Comparison of ENCODE assay signal across 7 mouse cellular contexts in genomic region chr5:75979108-75979507, GRCm38 (mm10). TPM values are rescaled to one million over a fixed set of nuclear protein-coding genes. Genes with fewer than 3 reads are reported as not detected.
DNase-seq lines count a peak whose midpoint lies in the region; ATAC-seq and TF ChIP-seq lines count a peak whose summit lies in the region.

No protein-coding gene starts in this region.

- no peaks in the 10 kb centered on the region for H3K9me3 ChIP-seq in hindbrain, postnatal 0 days (ENCODE audit: low read length)
- H3K9me3 ChIP-seq in midbrain, embryonic 12.5 days = no peaks in the 10 kb centered on the region

- peak overlapping the region; percentile 100 for H3K4me2 ChIP-seq in hindbrain, postnatal 0 days (ENCODE audit: low read depth, low read length)
- peak overlapping the region; percentile 99 for H3K4me2 ChIP-seq in midbrain, embryonic 12.5 days (replicated peaks)

- 14% methylated on average over 8 of the region's 8 CpGs for WGBS in hindbrain, postnatal 0 days
- 7% methylated on average over 8 of the region's 8 CpGs for WGBS in midbrain, embryonic 12.5 days

- peak overlapping the region; percentile 43; the same call in 1 of the 2 replicates for H3K4me3 ChIP-seq in embryonic fibroblast, embryonic 13.5 days (ENCODE audit: insufficient read depth, low read length)
- peak overlapping the region; percentile 66 for H3K4me3 ChIP-seq in hindbrain, postnatal 0 days (ENCODE audit: low read length)
- peak overlapping the region; percentile 65 for H3K4me3 ChIP-seq in midbrain, embryonic 12.5 days

- no peak; the same call in 1 of the 2 replicates for ATAC-seq in hindbrain, postnatal 0 days
- no peak for ATAC-seq in midbrain, embryonic 12.5 days (ENCODE audit: low FRiP score, low read depth)
- no peak for ATAC-seq in granulocyte monocyte progenitor cell, adult 5-6 weeks (replicated peaks; ENCODE audit: poor library complexity, severe bottlenecking)

- peaks cover 2% of the 10 kb centered on the region; the same call in 1 of the 2 replicates for H3K27me3 ChIP-seq in hindbrain, postnatal 0 days (ENCODE audit: insufficient read depth, low read length)
- peaks cover 66% of the 10 kb centered on the region for H3K27me3 ChIP-seq in midbrain, embryonic 12.5 days

- H3K9ac ChIP-seq in hindbrain, postnatal 0 days (replicated peaks; ENCODE audit: low read length) = no peak overlapping the region
- no peak overlapping the region for H3K9ac ChIP-seq in midbrain, embryonic 12.5 days (replicated peaks)

- H3K27ac ChIP-seq in embryonic fibroblast, embryonic 13.5 days (ENCODE audit: insufficient read depth, low read length) = no peak overlapping the region
- H3K27ac ChIP-seq in hindbrain, postnatal 0 days = no peak overlapping the region
- H3K27ac ChIP-seq in midbrain, embryonic 12.5 days (replicated peaks) = no peak overlapping the region

- TF ChIP-seq POLR2A in embryonic fibroblast, embryonic 13.5 days (IDR thresholded peaks at IDR 0.05; ENCODE audit: low read depth, low read length) = no peak

- no peaks in the 10 kb centered on the region for H3K36me3 ChIP-seq in hindbrain, postnatal 0 days (ENCODE audit: insufficient read depth, low read length)
- no peaks in the 10 kb centered on the region for H3K36me3 ChIP-seq in midbrain, embryonic 12.5 days

- peak; percentile 36 for DNase-seq in embryo, embryonic 10.5 days (ENCODE audit: low spot score)
- DNase-seq in hindbrain, postnatal 0 days (ENCODE audit: low spot score) = no peak
- no peak for DNase-seq in gastrocnemius, postnatal 25 days
- DNase-seq in layer of hippocampus, adult 9-11 months = no peak

- no peak for TF ChIP-seq CTCF in embryonic fibroblast, embryonic 13.5 days (IDR thresholded peaks at IDR 0.05; ENCODE audit: borderline replicate concordance, insufficient read depth, low read length)
- no peak for TF ChIP-seq CTCF in hindbrain, postnatal 0 days (IDR thresholded peaks at IDR 0.05; ENCODE audit: low read depth)

- H3K4me1 ChIP-seq in embryonic fibroblast, embryonic 13.5 days (ENCODE audit: control insufficient read depth, insufficient read depth, low read length) = no peaks in the 10 kb centered on the region
- 0 out of 2 replicates have a peak, but pooled peaks cover 5% of the 10 kb centered on the region for H3K4me1 ChIP-seq in hindbrain, postnatal 0 days (ENCODE audit: insufficient read depth, low read length)
- peaks cover 22% of the 10 kb centered on the region for H3K4me1 ChIP-seq in midbrain, embryonic 12.5 days

RNA-seq across cellular contexts. Expression of gene Kdr, which starts 0.8 kb away (rescaled TPM):
- 0.58 and 0.60 TPM in 2 replicates for polyA plus RNA-seq in embryonic fibroblast, embryonic 13.5 days (2011; ENCODE audit: insufficient read length, low read depth, missing spikeins)
- 20.1 and 24.6 TPM in 2 replicates for total RNA-seq in hindbrain, postnatal 0 days (2014; rRNA removed)
- polyA plus RNA-seq in hindbrain, postnatal 0 days (2015; fragmentation: Nextera tagmentation; extraction: Ambion mirVana) = 12.9 TPM in 2 replicates
- polyA plus RNA-seq in midbrain, embryonic 12.5 days (2016; fragmentation: Nextera tagmentation; extraction: Ambion mirVana) = 29.2 and 32.2 TPM in 2 replicates
- total RNA-seq in gastrocnemius, postnatal 25 days (2021) = 10 to 100 TPM; 13.7 to 19.4 TPM
- not detected in 2 replicates for total RNA-seq in granulocyte monocyte progenitor cell, adult 5-6 weeks (2014; fragmentation: Nextera tagmentation)
- 0.15 TPM in 1 of 2 replicates, not detected in the other for total RNA-seq in granulocyte monocyte progenitor cell, adult 5-6 weeks (2017)

Comparison
In these comparisons a context has a peak if more than half of its experiments do, and no peak if none do; other contexts are left out.
1. RNA of gene Kdr, which starts 0.8 kb away (total RNA-seq): 20.1 to 24.6 TPM in hindbrain, postnatal 0 days and 13.7 to 19.4 TPM in gastrocnemius, postnatal 25 days; 0.15 TPM in granulocyte monocyte progenitor cell, adult 5-6 weeks; every median in the first group is over 10 times any median in the second.
2. Peak in every context shown above with its lines, with median percentiles within 50 percentile points of each other: H3K4me3 ChIP-seq.